Mouse (Mus musculus): ENCODE measurements around the gene Sugt1. TPM values are rescaled to one million over a fixed set of nuclear protein-coding genes. Genes with fewer than 3 reads are reported as not detected.
A peak's percentile ranks its signal among the peaks of the same experiment; 100 is the strongest.

Gene Sugt1
- polyA plus RNA-seq, 1 experiment from 2014 or later = 152 TPM

DNA sequence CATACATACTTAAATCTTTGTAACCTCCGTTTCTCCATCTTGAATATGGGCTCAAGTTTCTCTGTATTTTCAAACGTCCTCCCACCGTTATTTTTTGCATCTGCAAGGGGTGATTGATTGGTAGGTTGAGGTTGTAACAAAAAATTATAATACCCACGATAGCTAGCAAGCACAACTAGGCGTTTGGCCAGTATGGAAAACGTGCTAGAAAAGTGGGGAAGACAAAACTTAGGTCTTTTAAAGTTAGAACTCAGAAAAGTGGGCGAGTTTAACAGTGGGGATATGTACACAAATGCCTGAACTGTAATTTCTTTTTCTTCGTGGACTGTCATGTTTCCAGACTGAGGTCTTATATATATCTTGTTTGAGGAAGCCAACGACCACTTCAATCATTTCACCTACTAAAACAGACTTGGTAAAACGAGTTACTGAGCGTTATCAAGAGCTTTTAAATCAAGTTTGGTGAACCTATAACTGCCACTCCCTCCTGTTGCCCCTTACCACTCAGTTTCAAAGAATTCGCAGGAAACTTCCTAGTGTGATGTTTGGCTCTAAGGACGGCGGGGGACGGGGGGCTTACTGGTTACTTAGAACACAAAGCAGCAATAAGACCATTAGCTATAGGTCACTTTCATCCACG lies 872 bp upstream of the Sugt1 start:
- WGBS = 36% methylated on average over 16 of the region's 16 CpGs
- H3K27ac ChIP-seq = peak overlapping the region; percentile 96
- DNase-seq (ENCODE audit: extremely low spot score, low spot score) = no peak

DNA sequence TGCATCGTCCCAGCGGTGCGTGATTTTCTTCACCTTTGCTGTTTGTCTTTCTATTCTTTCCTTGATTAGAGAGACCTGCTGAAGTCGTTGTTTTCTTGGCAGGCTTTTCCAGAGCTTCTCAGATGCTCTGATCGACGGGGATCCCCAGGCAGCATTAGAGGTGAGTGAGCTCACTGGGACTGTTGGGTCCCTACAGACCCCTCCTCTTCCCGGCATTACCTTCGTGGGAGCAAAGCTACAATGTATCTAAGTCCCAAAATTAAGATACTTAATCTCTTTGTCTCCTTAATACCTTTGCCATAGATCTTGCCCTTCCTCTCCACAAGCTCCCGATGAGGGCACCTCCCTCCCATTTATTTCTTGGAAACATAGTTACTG lies 350 bp downstream of the Sugt1 start:
- H3K9me3 ChIP-seq = no peaks in the 10 kb centered on the region
- peaks cover 31% of the 10 kb centered on the region for H3K4me1 ChIP-seq
- no peak for DNase-seq (ENCODE audit: extremely low spot score, low spot score)
- WGBS = 1% methylated on average over 9 of the region's 9 CpGs
- peak overlapping the region; percentile 96 for H3K27ac ChIP-seq
- peaks cover 31% of the 10 kb centered on the region for H3K36me3 ChIP-seq (replicated peaks)
- peak overlapping the region; percentile 76 for H3K4me3 ChIP-seq
- no peaks in the 10 kb centered on the region for H3K27me3 ChIP-seq (ENCODE audit: poor library complexity, severe bottlenecking)

More for the DNA sequence above, 872 bp upstream of the Sugt1 start:
- H3K4me3 ChIP-seq = peak overlapping the region; percentile 76
- H3K9me3 ChIP-seq = no peaks in the 10 kb centered on the region
- H3K36me3 ChIP-seq (replicated peaks) = peaks cover 23% of the 10 kb centered on the region
- peaks cover 31% of the 10 kb centered on the region for H3K4me1 ChIP-seq
- no peaks in the 10 kb centered on the region for H3K27me3 ChIP-seq (ENCODE audit: poor library complexity, severe bottlenecking)

- no peaks in the 10 kb centered on the region for H3K27me3 ChIP-seq (ENCODE audit: poor library complexity, severe bottlenecking)
- H3K4me3 ChIP-seq = peak overlapping the region; percentile 76
- H3K27ac ChIP-seq = no peak overlapping the region
- H3K4me1 ChIP-seq = peaks cover 31% of the 10 kb centered on the region
- no peak for DNase-seq (ENCODE audit: extremely low spot score, low spot score)
- peaks cover 31% of the 10 kb centered on the region for H3K36me3 ChIP-seq (replicated peaks)
- 92% methylated on average over 9 of the region's 9 CpGs for WGBS
- no peaks in the 10 kb centered on the region for H3K9me3 ChIP-seq
Observed at GRCm38 (mm10) chr14:79588534-79588951, 1.1 kb downstream of the Sugt1 start.

GRCm38 (mm10) chr14:79589401-79589800 lies 1.9 kb downstream of the Sugt1 start:
- Histone ChIP-seq H3K4me3 (peak overlapping the region; percentile 76; the same call in 1 of the 2 replicates), H3K27me3 (ENCODE audit: poor library complexity, severe bottlenecking) (no peaks in the 10 kb centered on the region), H3K36me3 (replicated peaks) (peaks cover 38% of the 10 kb centered on the region), H3K27ac (no peak overlapping the region), H3K4me1 (peaks cover 31% of the 10 kb centered on the region), H3K9me3 (no peaks in the 10 kb centered on the region)
- DNase-seq (ENCODE audit: extremely low spot score, low spot score) = no peak
- WGBS = 91% methylated on average over 6 of the region's 6 CpGs

GRCm38 (mm10) chr14:79590916-79591315 lies 3.4 kb downstream of the Sugt1 start:
- Histone ChIP-seq H3K4me3 (no peak overlapping the region), H3K27ac (no peak overlapping the region), H3K9me3 (no peaks in the 10 kb centered on the region), H3K4me1 (peaks cover 30% of the 10 kb centered on the region), H3K27me3 (ENCODE audit: poor library complexity, severe bottlenecking) (no peaks in the 10 kb centered on the region), H3K36me3 (replicated peaks) (peaks cover 52% of the 10 kb centered on the region)
- 93% methylated on average over 8 of the region's 8 CpGs for WGBS
- no peak for DNase-seq (ENCODE audit: extremely low spot score, low spot score)

- DNase-seq (ENCODE audit: extremely low spot score, low spot score) = no peak
- no peaks in the 10 kb centered on the region for H3K27me3 ChIP-seq (ENCODE audit: poor library complexity, severe bottlenecking)
- no peak overlapping the region for H3K27ac ChIP-seq
- peaks cover 59% of the 10 kb centered on the region for H3K36me3 ChIP-seq (replicated peaks)
- 95% methylated on average over 2 of the region's 2 CpGs for WGBS
- H3K4me3 ChIP-seq = no peak overlapping the region
- no peaks in the 10 kb centered on the region for H3K9me3 ChIP-seq
- H3K4me1 ChIP-seq = peaks cover 23% of the 10 kb centered on the region
Observed at GRCm38 (mm10) chr14:79591611-79592010, 4.1 kb downstream of the Sugt1 start.

GRCm38 (mm10) chr14:79594069-79594468 lies 6.6 kb downstream of the Sugt1 start:
- no peak overlapping the region for H3K27ac ChIP-seq
- no peak for DNase-seq (ENCODE audit: extremely low spot score, low spot score)
- WGBS = 89% methylated on average over 5 of the region's 5 CpGs
- H3K4me1 ChIP-seq = peaks cover 10% of the 10 kb centered on the region
- H3K4me3 ChIP-seq = no peak overlapping the region
- H3K36me3 ChIP-seq (replicated peaks) = peaks cover 84% of the 10 kb centered on the region
- no peaks in the 10 kb centered on the region for H3K9me3 ChIP-seq
- H3K27me3 ChIP-seq (ENCODE audit: poor library complexity, severe bottlenecking) = no peaks in the 10 kb centered on the region

DNA sequence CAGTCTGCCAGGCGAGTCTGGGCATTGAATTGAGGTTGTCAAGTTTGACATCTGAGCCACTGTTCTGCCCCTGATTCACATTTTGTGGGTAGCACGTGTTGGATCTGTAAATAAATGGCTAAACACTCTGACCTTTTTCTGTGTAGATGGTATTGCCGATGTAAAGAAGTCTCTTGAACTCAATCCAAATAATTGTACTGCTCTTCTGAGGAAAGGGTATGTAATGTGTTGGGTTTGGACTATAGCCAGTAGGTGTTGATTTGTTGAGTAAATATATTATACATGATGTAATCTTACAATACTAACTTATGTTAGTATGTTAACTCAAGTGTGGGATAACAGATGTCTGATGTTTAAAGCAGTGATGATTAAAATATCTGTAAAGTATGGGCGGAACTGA lies 9.1 kb downstream of the Sugt1 start:
- Histone ChIP-seq H3K27ac (no peak overlapping the region), H3K4me1 (no peaks in the 10 kb centered on the region), H3K27me3 (ENCODE audit: poor library complexity, severe bottlenecking) (no peaks in the 10 kb centered on the region), H3K36me3 (replicated peaks) (peaks cover 86% of the 10 kb centered on the region), H3K4me3 (no peak overlapping the region), H3K9me3 (no peaks in the 10 kb centered on the region)
- DNase-seq (ENCODE audit: extremely low spot score, low spot score) = no peak
- 87% methylated on average over 4 of the region's 4 CpGs for WGBS

DNA sequence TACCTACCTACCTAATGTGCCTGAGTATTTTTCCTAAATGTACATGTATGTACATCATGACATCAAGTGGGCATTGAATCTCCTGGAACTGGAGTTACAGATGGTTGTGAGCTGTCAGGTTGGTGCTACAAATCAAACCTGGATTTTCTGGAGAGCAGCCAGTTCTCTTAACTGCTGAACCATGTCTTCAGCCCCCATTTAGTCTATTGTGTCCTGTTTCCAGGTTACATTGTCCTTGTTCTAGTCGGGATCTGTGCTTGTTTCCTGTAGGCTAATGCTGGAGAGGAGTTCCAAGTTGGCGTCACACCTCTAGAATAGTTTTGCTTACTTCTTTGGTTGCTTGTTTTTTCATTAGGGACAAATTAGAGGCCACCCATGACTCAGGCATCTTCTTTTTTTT lies 18.4 kb downstream of the Sugt1 start:
- Histone ChIP-seq H3K4me3 (no peak overlapping the region), H3K9me3 (no peaks in the 10 kb centered on the region), H3K36me3 (replicated peaks) (peaks cover 98% of the 10 kb centered on the region), H3K27ac (no peak overlapping the region), H3K4me1 (no peaks in the 10 kb centered on the region), H3K27me3 (ENCODE audit: poor library complexity, severe bottlenecking) (no peaks in the 10 kb centered on the region)
- 89% methylated on average over 2 of the region's 2 CpGs for WGBS
- no peak for DNase-seq (ENCODE audit: extremely low spot score, low spot score)

- H3K27me3 ChIP-seq (ENCODE audit: poor library complexity, severe bottlenecking) = no peaks in the 10 kb centered on the region
- no peak overlapping the region for H3K27ac ChIP-seq
- H3K36me3 ChIP-seq (replicated peaks) = peaks cover 98% of the 10 kb centered on the region
- no peaks in the 10 kb centered on the region for H3K4me1 ChIP-seq
- H3K9me3 ChIP-seq = no peaks in the 10 kb centered on the region
- no peak overlapping the region for H3K4me3 ChIP-seq
- WGBS = 94% methylated on average over 6 of the region's 6 CpGs
- DNase-seq (ENCODE audit: extremely low spot score, low spot score) = no peak
Observed at GRCm38 (mm10) chr14:79606392-79606791, 18.9 kb downstream of the Sugt1 start.

- Histone ChIP-seq H3K4me3 (no peak overlapping the region), H3K27me3 (ENCODE audit: poor library complexity, severe bottlenecking) (no peaks in the 10 kb centered on the region), H3K27ac (no peak overlapping the region), H3K36me3 (replicated peaks) (peaks cover 98% of the 10 kb centered on the region), H3K9me3 (no peaks in the 10 kb centered on the region), H3K4me1 (no peaks in the 10 kb centered on the region)
- DNase-seq (ENCODE audit: extremely low spot score, low spot score) = no peak
- WGBS = 92% methylated on average over 3 of the region's 3 CpGs
Observed at GRCm38 (mm10) chr14:79606867-79607266, 19.4 kb downstream of the Sugt1 start.

DNA sequence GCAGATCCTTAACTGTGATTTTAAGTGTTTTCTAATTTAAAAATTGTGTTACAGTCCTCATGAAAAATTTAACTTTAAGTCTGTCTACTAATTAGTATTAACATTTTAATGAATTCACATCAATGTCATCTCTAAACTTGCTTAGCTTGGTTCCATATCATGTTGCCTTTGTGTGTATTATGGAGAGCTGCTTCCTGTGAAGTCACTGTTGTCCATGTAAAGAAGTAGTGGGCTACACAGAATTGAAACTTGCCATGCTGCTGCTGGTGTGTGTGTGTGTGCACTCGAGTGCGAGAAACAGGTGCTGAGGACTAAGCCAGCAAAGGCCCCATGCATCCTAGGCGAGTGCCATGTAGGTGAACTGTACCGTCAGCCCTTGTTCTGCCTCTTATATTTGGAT lies 19.9 kb downstream of the Sugt1 start:
- DNase-seq (ENCODE audit: extremely low spot score, low spot score) = no peak
- Histone ChIP-seq H3K9me3 (no peaks in the 10 kb centered on the region), H3K36me3 (replicated peaks) (peaks cover 98% of the 10 kb centered on the region), H3K4me1 (no peaks in the 10 kb centered on the region), H3K27me3 (ENCODE audit: poor library complexity, severe bottlenecking) (no peaks in the 10 kb centered on the region), H3K4me3 (no peak overlapping the region), H3K27ac (no peak overlapping the region)
- WGBS = 96% methylated on average over 4 of the region's 4 CpGs

- H3K4me1 ChIP-seq = no peaks in the 10 kb centered on the region
- H3K4me3 ChIP-seq = no peak overlapping the region
- peaks cover 98% of the 10 kb centered on the region for H3K36me3 ChIP-seq (replicated peaks)
- no peak overlapping the region for H3K27ac ChIP-seq
- no peak for DNase-seq (ENCODE audit: extremely low spot score, low spot score)
- no peaks in the 10 kb centered on the region for H3K27me3 ChIP-seq (ENCODE audit: poor library complexity, severe bottlenecking)
- H3K9me3 ChIP-seq = no peaks in the 10 kb centered on the region
- 96% methylated on average over 6 of the region's 6 CpGs for WGBS
Observed at GRCm38 (mm10) chr14:79608286-79608685, 20.8 kb downstream of the Sugt1 start.

All from forebrain, embryonic 10.5 days (tissue).